Mouse (Mus musculus) ovary, postnatal 14 days (tissue): ENCODE data around the gene Gm5129.

ENCODE experiments used
- DNase-seq: peaks from one replicate; pipeline ENCODE4 v3.0.0; 2022; ENCODE audit warnings: low spot score

Gene Gm5129

DNA sequence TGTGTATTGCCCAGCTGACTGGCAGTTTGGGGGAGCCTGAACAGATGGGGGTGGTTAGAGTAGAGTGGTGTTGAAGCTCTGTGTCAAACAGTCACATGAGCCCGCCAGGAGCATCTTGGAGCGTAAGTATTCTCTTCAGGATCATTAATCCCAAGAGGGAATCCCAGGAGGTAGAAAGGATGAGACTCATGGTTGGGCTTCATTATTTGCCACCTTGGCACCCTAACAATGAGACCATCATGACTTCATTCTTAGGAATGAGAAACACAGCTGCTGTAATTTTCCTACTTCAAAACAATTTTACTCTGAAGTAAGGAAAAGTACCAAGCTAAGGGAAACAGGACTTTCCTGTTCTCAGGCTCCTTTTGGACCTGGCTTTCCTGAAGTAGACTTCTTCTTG, 10.4 kb downstream of the Gm5129 start:
- DNase-seq, result no peak

DNA sequence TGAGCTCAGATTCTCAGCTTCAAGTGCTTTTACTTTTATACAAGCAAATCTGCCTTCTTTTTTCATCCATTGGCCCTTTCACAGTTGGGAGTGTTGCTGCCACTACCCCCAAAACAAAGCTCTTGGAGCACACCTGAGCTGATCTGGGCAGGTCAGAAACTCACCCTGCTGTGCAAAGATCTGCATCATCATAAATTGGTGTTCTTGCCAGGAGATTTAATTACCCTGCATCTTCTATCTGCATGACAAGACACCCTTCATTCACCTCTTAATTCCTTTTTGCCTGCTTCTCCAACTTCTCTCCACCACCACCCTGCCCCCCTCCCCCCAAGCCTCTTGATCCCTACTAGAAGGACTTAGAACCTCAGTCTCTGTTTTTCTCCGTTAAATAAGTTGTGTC, 14.6 kb downstream of the Gm5129 start:
- DNase-seq, result no peak

DNA sequence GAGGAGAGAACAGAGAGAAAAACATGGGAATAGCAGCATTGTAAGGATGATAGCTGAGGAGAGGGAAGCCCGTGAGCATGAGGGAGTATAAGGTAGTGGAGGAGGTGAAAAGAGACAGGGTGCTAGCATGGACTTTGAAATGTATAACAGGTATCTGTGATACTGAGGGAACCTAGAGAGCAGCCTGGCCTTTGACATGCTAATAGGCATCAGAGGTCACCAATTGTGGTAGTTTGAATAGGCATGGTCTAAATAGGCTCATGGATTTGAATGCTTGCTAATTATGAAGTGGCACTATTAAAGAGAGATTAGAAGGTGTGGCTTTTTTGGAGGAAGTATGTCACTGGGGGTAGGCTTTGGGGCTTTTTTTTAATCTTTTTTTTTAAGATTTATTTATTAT, 22.8 kb downstream of the Gm5129 start:
- no peak for DNase-seq

DNA sequence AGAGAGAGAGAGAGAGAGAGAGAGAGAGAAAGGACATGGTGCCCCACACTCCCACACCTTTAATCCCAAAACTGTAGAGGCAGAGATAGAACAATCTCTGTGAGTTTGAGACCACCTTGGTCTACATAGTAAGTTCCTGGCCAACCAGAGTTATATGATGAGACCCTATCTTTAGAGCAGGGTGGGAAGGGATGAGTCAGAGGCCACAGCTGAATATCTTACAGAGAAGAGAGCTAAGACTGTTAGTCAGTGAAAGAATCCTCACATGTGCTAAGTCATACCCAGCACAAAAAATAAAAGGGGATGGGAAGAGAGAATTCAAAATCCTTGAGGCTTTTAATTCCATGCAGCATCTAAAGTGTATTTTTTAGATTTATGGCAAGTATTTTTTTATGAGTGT, 24.1 kb downstream of the Gm5129 start:
- no peak for DNase-seq

DNA sequence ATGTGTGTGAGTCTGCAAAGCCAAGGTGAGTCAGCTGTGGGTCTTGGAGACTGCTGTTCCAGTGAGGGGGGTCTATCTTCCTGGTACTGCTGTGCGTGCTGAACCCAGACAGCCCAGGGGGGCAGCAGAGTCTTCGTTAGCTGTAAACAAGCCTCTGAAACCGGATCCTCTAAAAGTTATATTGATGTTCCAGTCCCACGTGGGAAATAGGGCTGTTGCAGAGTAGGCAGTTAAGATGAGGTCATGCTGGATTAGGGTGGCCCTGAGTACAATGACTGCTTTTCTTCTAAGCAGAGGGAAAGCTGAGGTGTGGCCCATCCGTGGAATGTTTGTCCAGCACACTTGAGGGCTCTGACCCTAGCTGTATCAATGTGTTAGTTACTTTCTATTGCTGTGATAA, 27.5 kb downstream of the Gm5129 start:
- no peak for DNase-seq

DNA sequence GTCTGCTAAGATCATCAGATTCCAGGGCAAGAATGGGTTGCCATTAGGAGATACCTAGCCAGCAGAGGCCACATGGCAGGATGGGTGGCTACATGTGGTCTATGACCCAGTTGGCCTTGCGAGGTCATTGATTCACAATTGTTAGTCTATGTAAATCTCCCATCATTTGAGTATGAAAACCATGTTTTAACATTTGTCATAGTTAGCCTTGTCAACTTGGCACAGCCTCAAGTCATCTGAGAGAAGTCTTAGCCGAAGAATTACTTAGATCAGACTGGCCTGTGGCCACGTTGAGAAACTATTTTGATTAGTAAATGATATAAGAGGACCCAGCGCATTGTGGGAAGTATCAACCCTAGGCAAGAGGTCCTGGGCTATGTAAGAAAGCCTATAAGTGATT, 28.5 kb downstream of the Gm5129 start:
- no peak for DNase-seq

DNA sequence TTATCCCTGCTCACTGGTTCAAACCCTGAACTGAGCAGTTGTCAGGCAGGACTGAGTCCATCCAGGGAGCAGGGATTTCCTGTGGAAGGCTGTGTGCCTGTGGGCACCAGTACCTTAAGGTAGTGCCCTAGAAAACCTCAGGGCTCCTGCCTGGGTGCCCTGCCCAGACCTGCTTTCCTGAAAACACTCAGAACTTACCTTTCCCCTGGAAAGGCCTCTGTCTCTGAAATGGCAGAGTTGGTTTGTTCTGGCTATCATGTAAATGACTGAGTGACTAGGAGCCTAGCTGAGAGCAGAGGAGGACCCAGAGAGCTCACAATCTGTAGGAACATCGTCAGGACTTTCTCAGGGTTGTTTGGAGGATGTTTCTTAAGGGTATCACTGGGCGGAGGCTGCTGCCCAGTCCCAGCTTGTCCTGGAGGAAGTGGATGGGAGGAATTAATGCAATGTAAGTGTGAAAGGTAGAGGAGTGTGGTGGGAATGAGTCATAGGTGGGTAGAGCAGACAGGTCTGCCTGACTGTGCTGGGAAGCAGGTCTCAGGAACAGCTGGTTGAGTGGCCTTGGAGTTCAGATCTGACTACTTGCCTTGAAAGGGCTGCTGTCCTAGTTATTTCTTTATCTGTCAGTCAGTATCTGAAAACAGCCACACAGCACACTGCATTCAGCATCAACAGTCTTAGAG, 36.1 kb downstream of the Gm5129 start:
- no peak for DNase-seq

DNA sequence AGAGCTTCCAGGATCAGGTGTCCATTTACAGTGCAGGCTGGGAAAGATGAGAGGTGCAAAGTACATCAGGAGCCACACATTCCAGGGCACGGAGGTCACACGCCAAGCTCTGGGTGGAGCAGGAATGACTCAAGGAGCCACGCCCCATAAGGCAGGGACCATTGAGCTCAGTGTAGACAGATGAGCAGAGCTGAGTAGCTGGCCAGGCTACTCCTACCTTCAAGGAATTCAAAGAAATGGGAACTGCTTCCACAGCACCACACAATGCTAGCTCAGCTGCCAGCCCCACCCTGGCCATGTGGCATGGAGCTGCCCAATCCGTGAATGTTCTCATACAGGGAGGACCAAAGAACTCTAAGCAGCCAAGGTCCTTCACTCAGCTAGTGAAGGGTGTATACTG, 37.2 kb downstream of the Gm5129 start:
- DNase-seq, result no peak

DNA sequence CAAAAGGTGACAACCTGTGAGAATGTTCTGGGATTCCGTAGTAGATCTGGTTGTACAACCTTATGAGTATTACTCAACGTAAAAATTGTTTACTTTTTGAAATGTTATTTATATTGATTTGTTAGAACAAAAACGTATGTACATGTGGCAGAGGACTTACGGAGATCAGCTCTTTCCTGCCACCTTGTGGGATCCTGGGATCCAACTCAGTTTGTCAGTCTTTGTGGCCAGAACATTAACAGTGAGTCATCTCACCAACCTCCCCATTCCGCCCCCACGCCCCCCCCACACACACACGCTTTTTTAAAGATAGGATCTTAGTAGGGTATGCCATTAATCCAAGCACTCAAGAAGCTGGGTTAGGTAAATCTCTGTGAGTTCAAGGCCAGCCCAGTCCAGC, 47.4 kb downstream of the Gm5129 start:
- no peak for DNase-seq

DNA sequence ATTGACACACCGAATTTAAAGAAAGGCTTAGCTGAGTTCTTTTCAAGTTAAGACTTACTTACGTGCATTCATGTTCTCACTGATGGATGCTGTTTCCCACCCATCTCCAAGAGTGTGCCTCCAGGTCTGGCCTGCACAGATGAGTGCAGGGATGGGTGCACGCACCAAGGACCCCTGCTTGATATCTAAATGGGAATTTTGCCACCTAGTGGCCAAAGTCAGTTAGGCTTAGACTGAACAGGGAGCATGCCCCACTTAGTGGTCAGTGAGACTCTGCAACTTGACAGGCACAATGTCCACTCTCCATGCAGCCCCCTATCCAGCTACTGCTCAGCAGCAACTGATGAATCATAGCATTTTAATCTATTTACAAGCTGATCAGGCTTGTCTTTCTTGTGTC, 48.1 kb downstream of the Gm5129 start:
- peak; percentile 35 for DNase-seq
